Mouse (Mus musculus) kidney, postnatal 0 days (tissue): ENCODE results near the gene Gm20696. TPM values are rescaled to one million over a fixed set of nuclear protein-coding genes. Genes with fewer than 3 reads are reported as not detected.

Experiments
- ATAC-seq: fragments of 200-750 bp; cut with Nextera tagmentation; replicated peaks from 2 replicates; pipeline ENCODE4 v1.8.0; 2017; ENCODE audit warnings: low read depth, moderate number of reproducible peaks, moderate TSS enrichment, moderate library complexity; ENCODE audit not compliant: low FRiP score
- DNase-seq: peaks from one replicate; pipeline ENCODE4 v3.0.0-alpha.2; 2016; ENCODE audit warnings: low spot score
- H3K27ac ChIP-seq: fragments of 300-500 bp; sonication (generic); 2 replicates; pipeline ENCODE4 v1.5.1; 2014; ENCODE audit warnings: mild to moderate bottlenecking
- H3K27me3 ChIP-seq: fragments of 300-500 bp; sonication (generic); 2 replicates; pipeline ENCODE4 v1.6.1; 2014; ENCODE audit warnings: low read length, mixed read lengths; ENCODE audit not compliant: insufficient read depth
- H3K36me3 ChIP-seq: fragments of 300-500 bp; sonication (generic); 2 replicates; pipeline ENCODE4 v1.6.1; 2014; ENCODE audit warnings: low read length, mixed read lengths; ENCODE audit not compliant: insufficient read depth
- H3K4me1 ChIP-seq: fragments of 300-500 bp; sonication (generic); replicated peaks from 2 replicates; pipeline ENCODE4 v1.6.1; 2014; ENCODE audit warnings: antibody characterized with exemption, low read length, mixed read lengths; ENCODE audit not compliant: insufficient read depth
- H3K4me2 ChIP-seq: fragments of 300-500 bp; sonication (generic); 2 replicates; pipeline ENCODE4 v1.6.1; 2014; ENCODE audit warnings: mild to moderate bottlenecking, low read length, moderate library complexity, mixed read lengths
- H3K4me3 ChIP-seq: fragments of 300-500 bp; sonication (generic); replicated peaks from 2 replicates; pipeline ENCODE4 v1.5.1; 2014; ENCODE audit warnings: low read depth, low read length
- H3K9ac ChIP-seq: fragments of 300-500 bp; sonication (generic); 2 replicates; pipeline ENCODE4 v1.6.1; 2014; ENCODE audit warnings: low read depth, low read length
- H3K9me3 ChIP-seq: fragments of 300-500 bp; sonication (generic); replicated peaks from 2 replicates; pipeline ENCODE4 v1.6.1; 2016; ENCODE audit warnings: low read length, inconsistent platforms, mixed read lengths
- CTCF ChIP-seq: IDR thresholded peaks from 2 replicates; pipeline ENCODE4 v1.5.1; 2016; ENCODE audit warnings: antibody characterized with exemption, low read depth, mild to moderate bottlenecking, moderate library complexity
- WGBS: fragments of 180-500 bp; shearing (Covaris S2); extraction: QIAGEN DNeasy Blood & Tissue Kit; methylation state at CpG from one replicate; pipeline ENCODE4 v1.1.7; 2014; 5-methylcytosine and 5-hydroxymethylcytosine counted together
- polyA plus RNA-seq: library from polyadenylated mRNA; unstranded; fragments of >200 nt; fragmentation: Nextera tagmentation; extraction: Ambion mirVana; gene quantifications from 2 replicates; pipeline ENCODE4 v1.2.1, GENCODE M21; 2015

Gene Gm20696
- polyA plus RNA-seq, 1 experiment from 2014 or later, result 1.7 TPM

GRCm38 (mm10) chr6:99325881-99326280 is 340.7 kb downstream of the Gm20696 start:
- DNase-seq, result no peak
- H3K27me3 ChIP-seq, result no peaks in the 10 kb centered on the region
- H3K4me2 ChIP-seq, result no peak overlapping the region
- no peak overlapping the region for H3K4me3 ChIP-seq
- no peak for ATAC-seq
- H3K27ac ChIP-seq, result no peak overlapping the region
- 96% methylated on average over 2 of the region's 2 CpGs for WGBS
- TF ChIP-seq CTCF, result no peak
- no peak overlapping the region for H3K9ac ChIP-seq
- no peaks in the 10 kb centered on the region for H3K4me1 ChIP-seq
- H3K9me3 ChIP-seq, result no peaks in the 10 kb centered on the region
- no peaks in the 10 kb centered on the region for H3K36me3 ChIP-seq

DNA sequence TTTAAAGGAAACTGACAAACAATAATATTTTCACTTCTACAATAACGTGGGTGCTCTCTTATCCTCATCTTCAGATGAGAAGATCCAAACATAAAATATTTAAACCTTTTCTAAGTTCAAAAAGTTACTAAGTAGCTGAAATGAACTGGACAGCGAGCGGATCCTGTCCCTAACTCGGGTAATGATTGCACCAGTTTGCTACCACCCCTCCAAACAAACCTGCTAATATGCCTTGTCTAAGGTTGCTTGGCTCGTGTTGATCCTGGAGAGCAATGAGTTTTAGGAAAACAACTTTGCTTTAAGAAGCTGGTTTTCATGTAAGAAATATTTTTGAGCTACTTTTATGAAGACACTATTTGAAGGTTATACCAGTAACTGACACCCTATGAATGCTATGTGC is 341.1 kb downstream of the Gm20696 start:
- Histone ChIP-seq H3K27ac (no peak overlapping the region), H3K27me3 (no peaks in the 10 kb centered on the region), H3K4me2 (no peak overlapping the region), H3K4me1 (no peaks in the 10 kb centered on the region), H3K9ac (no peak overlapping the region), H3K4me3 (no peak overlapping the region), H3K9me3 (no peaks in the 10 kb centered on the region), H3K36me3 (no peaks in the 10 kb centered on the region)
- DNase-seq (no peak), ATAC-seq (no peak)
- TF ChIP-seq CTCF, result no peak
- WGBS, result 75% methylated on average over 5 of the region's 5 CpGs

- no peaks in the 10 kb centered on the region for H3K36me3 ChIP-seq
- no peak for ATAC-seq
- no peak overlapping the region for H3K4me3 ChIP-seq
Observed at GRCm38 (mm10) chr6:99322132-99322904, 344.3 kb downstream of the Gm20696 start.

GRCm38 (mm10) chr6:99320444-99320843 is 346.2 kb downstream of the Gm20696 start:
- H3K9ac ChIP-seq, result no peak overlapping the region
- no peaks in the 10 kb centered on the region for H3K4me1 ChIP-seq
- H3K4me3 ChIP-seq, result no peak overlapping the region
- no peak overlapping the region for H3K27ac ChIP-seq
- no peak overlapping the region for H3K4me2 ChIP-seq
- DNase-seq, result no peak
- TF ChIP-seq CTCF, result no peak
- no peaks in the 10 kb centered on the region for H3K27me3 ChIP-seq
- 55% methylated on average over 8 of the region's 8 CpGs for WGBS
- H3K36me3 ChIP-seq, result no peaks in the 10 kb centered on the region
- H3K9me3 ChIP-seq, result no peaks in the 10 kb centered on the region
- no peak for ATAC-seq

More at GRCm38 (mm10) chr6:99322132-99322904, 344.3 kb downstream of the Gm20696 start:
- TF ChIP-seq CTCF, result no peak
- Histone ChIP-seq H3K4me2 (no peak overlapping the region), H3K9ac (no peak overlapping the region), H3K27ac (no peak overlapping the region), H3K9me3 (no peaks in the 10 kb centered on the region), H3K27me3 (no peaks in the 10 kb centered on the region), H3K4me1 (no peaks in the 10 kb centered on the region)
- DNase-seq, result no peak
- WGBS, result 77% methylated on average over 8 of the region's 8 CpGs

GRCm38 (mm10) chr6:99319415-99320405 is 346.9 kb downstream of the Gm20696 start:
- 72% methylated on average over 19 of the region's 19 CpGs for WGBS
- TF ChIP-seq CTCF, result no peak
- no peaks in the 10 kb centered on the region for H3K4me1 ChIP-seq

DNA sequence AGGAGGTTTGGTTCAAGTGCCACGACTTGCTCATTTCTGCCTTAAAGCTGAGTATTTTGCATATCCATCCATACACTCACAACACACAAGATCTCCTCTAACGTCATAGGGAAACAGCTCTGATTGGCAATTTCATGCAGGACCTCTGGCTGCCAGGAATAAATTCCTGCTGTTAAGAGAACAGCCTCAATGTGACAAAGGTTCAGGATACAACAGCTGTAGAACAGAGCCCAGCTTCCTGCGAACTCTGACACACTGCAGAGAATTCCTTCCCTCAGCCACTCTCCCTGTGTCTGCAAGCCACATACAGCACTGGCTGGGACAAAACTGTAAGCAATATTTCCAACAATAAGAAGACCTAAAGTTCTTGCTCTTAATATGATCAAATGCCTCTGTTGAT is 351.9 kb downstream of the Gm20696 start:
- Histone ChIP-seq H3K4me3 (no peak overlapping the region), H3K27me3 (no peaks in the 10 kb centered on the region), H3K36me3 (no peaks in the 10 kb centered on the region), H3K9me3 (no peaks in the 10 kb centered on the region), H3K27ac (no peak overlapping the region), H3K9ac (no peak overlapping the region), H3K4me2 (no peak overlapping the region), H3K4me1 (no peaks in the 10 kb centered on the region)
- no peak for ATAC-seq
- WGBS, result 60% methylated on average over 3 of the region's 3 CpGs
- DNase-seq, result peak; percentile 69
- TF ChIP-seq CTCF, result no peak

More at GRCm38 (mm10) chr6:99319415-99320405, 346.9 kb downstream of the Gm20696 start:
- Histone ChIP-seq H3K9me3 (no peaks in the 10 kb centered on the region), H3K36me3 (no peaks in the 10 kb centered on the region), H3K4me2 (no peak overlapping the region), H3K27ac (no peak overlapping the region), H3K27me3 (no peaks in the 10 kb centered on the region), H3K4me3 (no peak overlapping the region), H3K9ac (no peak overlapping the region)
- DNase-seq, result no peak
- ATAC-seq, result no peak
